Mouse (Mus musculus) lung, postnatal 0 days (tissue): ENCODE data around the gene Irf6.

Experiments
- CTCF ChIP-seq: IDR thresholded peaks from 2 replicates; pipeline ENCODE4 v1.5.1; 2016; ENCODE audit warnings: antibody characterized with exemption, mild to moderate bottlenecking
- EP300 ChIP-seq: IDR thresholded peaks from 2 replicates; pipeline ENCODE4 v1.6.1; 2016; ENCODE audit warnings: antibody characterized with exemption, mild to moderate bottlenecking, control low read depth

- TF ChIP-seq CTCF (peak; percentile 54), EP300 (no peak)
These were observed 19.2 kb upstream of the Irf6 start for GRCm38 (mm10) chr1:193133726-193134125.
